In the genomic region with DNA sequence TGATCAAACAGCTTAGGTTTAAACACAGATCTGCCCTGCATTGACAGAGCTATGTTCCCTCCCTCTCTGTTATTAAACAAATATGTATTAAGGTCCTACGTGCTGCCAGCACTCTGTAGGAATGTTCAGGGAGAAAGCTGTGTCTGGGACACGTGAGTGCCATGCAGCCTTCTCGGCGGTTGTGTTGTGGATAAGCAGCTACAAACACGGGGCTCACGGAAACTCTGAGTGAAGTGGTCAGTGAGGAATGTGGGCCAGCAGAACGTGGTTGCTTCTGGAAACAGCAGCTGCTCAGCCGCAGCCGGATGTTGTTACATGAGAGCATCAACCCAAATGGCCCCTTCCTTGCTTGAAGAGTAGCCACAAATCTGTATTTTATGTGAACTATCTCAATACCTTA, we compare ENCODE assay signal across 10 mouse cellular contexts.
A peak's percentile ranks its signal among the peaks of the same experiment; 100 is the strongest.
DNase-seq lines count a peak whose midpoint lies in the region; ATAC-seq and TF ChIP-seq lines count a peak whose summit lies in the region.
"Had no signal": no experiment of that assay in that cellular context is flagged by ENCODE, and none has a peak within 500 bp of the region (broad histone marks: within the 10 kb centered on the region; RNA-seq: fewer than 3 reads in every experiment).

No protein-coding gene starts in this region.

- H3K4me1 ChIP-seq in embryonic facial prominence, embryonic 14.5 days (ENCODE audit: control insufficient read depth, insufficient read depth, low read length): peaks cover 7% of the 10 kb centered on the region; the same call in 1 of the 2 replicates
- 0 out of 2 replicates have a peak, but pooled peaks cover 11% of the 10 kb centered on the region for H3K4me1 ChIP-seq in kidney, postnatal 0 days (replicated peaks; ENCODE audit: insufficient read depth, low read length)
- H3K4me1 ChIP-seq in neural tube, embryonic 15.5 days: no peaks in the 10 kb centered on the region

- H3K4me2 ChIP-seq in embryonic facial prominence, embryonic 14.5 days (ENCODE audit: low read depth, low read length): no peak overlapping the region
- no peak overlapping the region for H3K4me2 ChIP-seq in kidney, postnatal 0 days (ENCODE audit: low read length)
- H3K4me2 ChIP-seq in neural tube, embryonic 15.5 days: no peak overlapping the region

- no peak overlapping the region for H3K27ac ChIP-seq in embryonic facial prominence, embryonic 14.5 days (replicated peaks; ENCODE audit: low read depth, low read length)
- no peak overlapping the region for H3K27ac ChIP-seq in kidney, postnatal 0 days
- no peak overlapping the region for H3K27ac ChIP-seq in neural tube, embryonic 15.5 days (replicated peaks)

- H3K9ac ChIP-seq in embryonic facial prominence, embryonic 14.5 days (ENCODE audit: low read depth, low read length): no peak overlapping the region
- no peak overlapping the region for H3K9ac ChIP-seq in kidney, postnatal 0 days (ENCODE audit: low read depth, low read length)
- H3K9ac ChIP-seq in neural tube, embryonic 15.5 days (replicated peaks): no peak overlapping the region

- no peaks in the 10 kb centered on the region for H3K9me3 ChIP-seq in embryonic facial prominence, embryonic 14.5 days (ENCODE audit: control insufficient read depth, low read length)
- H3K9me3 ChIP-seq in kidney, postnatal 0 days (replicated peaks; ENCODE audit: low read length): no peaks in the 10 kb centered on the region
- H3K9me3 ChIP-seq in neural tube, embryonic 15.5 days (replicated peaks): no peaks in the 10 kb centered on the region
- H3K9me3 ChIP-seq: megakaryocyte, embryonic 14.5 days had no signal

- peak; percentile 27 for DNase-seq in Muller cell, postnatal 12 days (ENCODE audit: inconsistent ontology term)
- DNase-seq in embryonic facial prominence, embryonic 14.5 days (ENCODE audit: low spot score): peak; percentile 89
- peak; percentile 68 for DNase-seq in kidney, postnatal 0 days (ENCODE audit: low spot score)
- DNase-seq in ovary, postnatal 36 days (ENCODE audit: low spot score): no peak
- DNase-seq in layer of hippocampus, adult 11-12 months (ENCODE audit: low spot score): no peak
- DNase-seq: adrenal gland, adult 2 months had no signal

- no peaks in the 10 kb centered on the region for H3K27me3 ChIP-seq in embryonic facial prominence, embryonic 14.5 days (replicated peaks; ENCODE audit: control insufficient read depth, insufficient read depth, low read length)
- H3K27me3 ChIP-seq in kidney, postnatal 0 days (ENCODE audit: insufficient read depth, low read length): no peaks in the 10 kb centered on the region
- H3K27me3 ChIP-seq in neural tube, embryonic 15.5 days (replicated peaks): no peaks in the 10 kb centered on the region

- H3K36me3 ChIP-seq in embryonic facial prominence, embryonic 14.5 days (ENCODE audit: control insufficient read depth, insufficient read depth, low read length): no peaks in the 10 kb centered on the region
- no peaks in the 10 kb centered on the region for H3K36me3 ChIP-seq in kidney, postnatal 0 days (ENCODE audit: insufficient read depth, low read length)
- H3K36me3 ChIP-seq in neural tube, embryonic 15.5 days: no peaks in the 10 kb centered on the region

- 26% methylated on average over 9 of the region's 9 CpGs for WGBS in embryonic facial prominence, embryonic 14.5 days
- 35% methylated on average over 9 of the region's 9 CpGs for WGBS in kidney, postnatal 0 days
- 77% methylated on average over 9 of the region's 9 CpGs for WGBS in neural tube, embryonic 15.5 days

- peak; percentile 78 for ATAC-seq in embryonic facial prominence, embryonic 14.5 days (ENCODE audit: low read depth)
- peak; percentile 66; the same call in 1 of the 2 replicates for ATAC-seq in kidney, postnatal 0 days (replicated peaks; ENCODE audit: low FRiP score, low read depth)
- ATAC-seq in monocyte, adult 5-6 weeks (replicated peaks; ENCODE audit: insufficient number of reproducible peaks, low FRiP score, low TSS enrichment, poor library complexity, severe bottlenecking): peak; percentile 58; the same call in 1 of the 2 replicates
- ATAC-seq in neural tube, embryonic 15.5 days (ENCODE audit: low FRiP score): no peak
- no peak for ATAC-seq in inflammation-experienced regulatory T-cells, adult 6 months

- TF ChIP-seq CTCF in kidney, postnatal 0 days (IDR thresholded peaks at IDR 0.05; ENCODE audit: low read depth): no peak

- no peak overlapping the region for H3K4me3 ChIP-seq in embryonic facial prominence, embryonic 14.5 days (ENCODE audit: low read depth, low read length)
- H3K4me3 ChIP-seq in kidney, postnatal 0 days (replicated peaks; ENCODE audit: low read depth, low read length): no peak overlapping the region
- H3K4me3 ChIP-seq in neural tube, embryonic 15.5 days (replicated peaks): no peak overlapping the region

Comparison
In these comparisons a context has a peak if more than half of its experiments do, and no peak if none do; other contexts are left out.
1. DNase-seq: peak in Muller cell, postnatal 12 days (single experiment), embryonic facial prominence, embryonic 14.5 days (single experiment) and kidney, postnatal 0 days (single experiment); none in ovary, postnatal 36 days (single experiment) and layer of hippocampus, adult 11-12 months (single experiment).
2. ATAC-seq: peak in embryonic facial prominence, embryonic 14.5 days (single experiment), kidney, postnatal 0 days (single experiment) and monocyte, adult 5-6 weeks (single experiment); none in neural tube, embryonic 15.5 days (single experiment) and inflammation-experienced regulatory T-cells, adult 6 months (single experiment).